19 mouse cellular contexts compared by ENCODE assay signal in the genomic region with DNA sequence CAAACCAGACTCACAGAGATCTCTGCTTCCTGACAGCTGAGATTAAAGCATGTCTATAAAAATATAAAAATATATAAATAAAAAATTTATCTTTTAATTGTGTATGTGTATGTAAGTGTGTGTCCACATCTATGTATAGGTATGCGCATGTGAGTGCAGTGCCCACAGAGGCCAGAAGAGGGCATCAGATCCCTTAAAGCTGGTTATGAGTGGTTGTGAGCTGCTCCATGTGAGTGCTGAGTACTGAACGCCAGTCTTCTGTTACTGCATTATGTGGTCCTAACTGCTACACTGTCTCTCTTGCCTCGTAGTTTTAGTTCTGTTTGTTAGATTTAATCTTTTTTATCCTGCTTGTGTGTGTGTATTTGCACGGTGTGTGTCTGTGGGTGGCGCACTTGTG. TPM values are rescaled to one million over a fixed set of nuclear protein-coding genes. Genes with fewer than 3 reads are reported as not detected.
DNase-seq lines count a peak whose midpoint lies in the region; ATAC-seq and TF ChIP-seq lines count a peak whose summit lies in the region.
"Had no signal": no experiment of that assay in that cellular context is flagged by ENCODE, and none has a peak within 500 bp of the region (broad histone marks: within the 10 kb centered on the region; RNA-seq: fewer than 3 reads in every experiment).

No protein-coding gene starts in this region.

- H3K27ac ChIP-seq in midbrain, embryonic 11.5 days (ENCODE audit: low read depth, low read length), result no peak overlapping the region
- no peak overlapping the region for H3K27ac ChIP-seq in midbrain, embryonic 15.5 days
- H3K27ac ChIP-seq in ES-Bruce4 (ENCODE audit: insufficient read depth, low read length), result no peak overlapping the region
- no peak overlapping the region for H3K27ac ChIP-seq in forebrain, embryonic 16.5 days (ENCODE audit: low read length)
- no peak overlapping the region for H3K27ac ChIP-seq in forebrain, embryonic 10.5 days
- H3K27ac ChIP-seq: embryonic facial prominence, embryonic 12.5 days; heart, embryonic 15.5 days; neural tube, embryonic 13.5 days had no signal

- peak; percentile 87 for DNase-seq in heart, adult 11 months
- DNase-seq in heart, adult 18-20 months, result no peak
- DNase-seq in midbrain, embryonic 11.5 days (ENCODE audit: low spot score, missing footprints), result peak; percentile 41
- DNase-seq in induced T-regulatory cell, adult 2 months (ENCODE audit: low read depth), result peak; percentile 60
- no peak for DNase-seq in forebrain, embryonic 10.5 days (ENCODE audit: extremely low spot score, low spot score)
- DNase-seq: cerebellum, adult 11 months; kidney, adult 11 months; kidney, postnatal 36 days; left cerebral cortex, postnatal 4 days had no signal

- no peaks in the 10 kb centered on the region for H3K9me3 ChIP-seq in midbrain, embryonic 11.5 days (ENCODE audit: control insufficient read depth, low read length)
- H3K9me3 ChIP-seq in midbrain, embryonic 15.5 days, result no peaks in the 10 kb centered on the region
- H3K9me3 ChIP-seq in ES-Bruce4 (replicated peaks; ENCODE audit: control insufficient read depth, insufficient read depth, low read length, poor library complexity, severe bottlenecking), result no peaks in the 10 kb centered on the region
- no peaks in the 10 kb centered on the region for H3K9me3 ChIP-seq in forebrain, embryonic 16.5 days (ENCODE audit: control insufficient read depth, low read length)
- H3K9me3 ChIP-seq in forebrain, embryonic 10.5 days, result no peaks in the 10 kb centered on the region
- H3K9me3 ChIP-seq: heart, embryonic 15.5 days; neural tube, embryonic 13.5 days had no signal

- no peaks in the 10 kb centered on the region for H3K27me3 ChIP-seq in midbrain, embryonic 11.5 days (ENCODE audit: control insufficient read depth, insufficient read depth, low read length)
- no peaks in the 10 kb centered on the region for H3K27me3 ChIP-seq in midbrain, embryonic 15.5 days (replicated peaks)
- H3K27me3 ChIP-seq in ES-Bruce4 (ENCODE audit: control insufficient read depth, insufficient read depth, low read length, poor library complexity, severe bottlenecking), result no peaks in the 10 kb centered on the region
- no peaks in the 10 kb centered on the region for H3K27me3 ChIP-seq in forebrain, embryonic 16.5 days (replicated peaks; ENCODE audit: control insufficient read depth, insufficient read depth, low read length)
- no peaks in the 10 kb centered on the region for H3K27me3 ChIP-seq in forebrain, embryonic 10.5 days (ENCODE audit: poor library complexity, severe bottlenecking)
- H3K27me3 ChIP-seq: embryonic facial prominence, embryonic 12.5 days; heart, embryonic 15.5 days; neural tube, embryonic 13.5 days had no signal

- no peak for TF ChIP-seq EP300 in ES-Bruce4 (IDR thresholded peaks at IDR 0.05; ENCODE audit: insufficient read depth, low read depth, low read length)

- H3K4me1 ChIP-seq in midbrain, embryonic 11.5 days (ENCODE audit: control insufficient read depth, insufficient read depth, low read length), result no peaks in the 10 kb centered on the region
- H3K4me1 ChIP-seq in midbrain, embryonic 15.5 days, result no peaks in the 10 kb centered on the region
- no peaks in the 10 kb centered on the region for H3K4me1 ChIP-seq in ES-Bruce4 (ENCODE audit: control insufficient read depth, insufficient read depth, low read length)
- peaks cover 2% of the 10 kb centered on the region for H3K4me1 ChIP-seq in forebrain, embryonic 16.5 days (replicated peaks; ENCODE audit: control insufficient read depth, insufficient read depth, low read length)
- 0 out of 2 replicates have a peak, but pooled peaks cover 3% of the 10 kb centered on the region for H3K4me1 ChIP-seq in forebrain, embryonic 10.5 days

- no peak overlapping the region for H3K4me3 ChIP-seq in midbrain, embryonic 11.5 days (ENCODE audit: low read depth, low read length)
- H3K4me3 ChIP-seq in midbrain, embryonic 15.5 days, result no peak overlapping the region
- no peak overlapping the region for H3K4me3 ChIP-seq in ES-Bruce4 (ENCODE audit: low read depth, low read length)
- no peak overlapping the region for H3K4me3 ChIP-seq in forebrain, embryonic 16.5 days (replicated peaks; ENCODE audit: low read length)
- no peak overlapping the region for H3K4me3 ChIP-seq in forebrain, embryonic 10.5 days
- H3K4me3 ChIP-seq: embryonic facial prominence, embryonic 12.5 days; heart, embryonic 15.5 days; neural tube, embryonic 13.5 days had no signal

- H3K9ac ChIP-seq in midbrain, embryonic 11.5 days (ENCODE audit: low read length), result no peak overlapping the region
- no peak overlapping the region for H3K9ac ChIP-seq in midbrain, embryonic 15.5 days
- H3K9ac ChIP-seq in ES-Bruce4 (ENCODE audit: low read depth, poor library complexity, severe bottlenecking), result no peak overlapping the region
- H3K9ac ChIP-seq in forebrain, embryonic 16.5 days (replicated peaks; ENCODE audit: low read depth, low read length), result no peak overlapping the region
- H3K9ac ChIP-seq: embryonic facial prominence, embryonic 12.5 days; heart, embryonic 15.5 days; neural tube, embryonic 13.5 days had no signal

- WGBS in midbrain, embryonic 11.5 days, result 90% methylated on average over 5 of the region's 5 CpGs
- 96% methylated on average over 5 of the region's 5 CpGs for WGBS in midbrain, embryonic 15.5 days
- 95% methylated on average over 5 of the region's 5 CpGs for WGBS in forebrain, embryonic 16.5 days
- 92% methylated on average over 5 of the region's 5 CpGs for WGBS in forebrain, embryonic 10.5 days

- no peak overlapping the region for H3K4me2 ChIP-seq in midbrain, embryonic 11.5 days
- H3K4me2 ChIP-seq in midbrain, embryonic 15.5 days, result no peak overlapping the region
- H3K4me2 ChIP-seq in forebrain, embryonic 16.5 days (ENCODE audit: low read length), result no peak overlapping the region
- H3K4me2 ChIP-seq: embryonic facial prominence, embryonic 12.5 days; heart, embryonic 15.5 days; neural tube, embryonic 13.5 days had no signal

- peak; percentile 21 for TF ChIP-seq CTCF in ES-Bruce4 (IDR thresholded peaks at IDR 0.05; ENCODE audit: low read depth, low read length)

- no peaks in the 10 kb centered on the region for H3K36me3 ChIP-seq in midbrain, embryonic 11.5 days (ENCODE audit: control insufficient read depth, insufficient read depth, low read length)
- no peaks in the 10 kb centered on the region for H3K36me3 ChIP-seq in midbrain, embryonic 15.5 days (replicated peaks)
- H3K36me3 ChIP-seq in ES-Bruce4 (ENCODE audit: control insufficient read depth, insufficient read depth, low read length, poor library complexity, severe bottlenecking), result no peaks in the 10 kb centered on the region
- no peaks in the 10 kb centered on the region for H3K36me3 ChIP-seq in forebrain, embryonic 16.5 days (ENCODE audit: control insufficient read depth, insufficient read depth)
- no peaks in the 10 kb centered on the region for H3K36me3 ChIP-seq in forebrain, embryonic 10.5 days (replicated peaks)
- H3K36me3 ChIP-seq: embryonic facial prominence, embryonic 12.5 days; heart, embryonic 15.5 days; neural tube, embryonic 13.5 days had no signal

- ATAC-seq in midbrain, embryonic 11.5 days (ENCODE audit: low FRiP score), result no peak
- ATAC-seq in midbrain, embryonic 15.5 days (replicated peaks), result no peak
- ATAC-seq in forebrain, embryonic 16.5 days, result no peak

- TF ChIP-seq POLR2A in ES-Bruce4 (IDR thresholded peaks at IDR 0.05; ENCODE audit: insufficient read depth, low read length), result no peak

RNA-seq across cellular contexts. Expression of a gene that starts 5.2 kb away (rescaled TPM):
- total RNA-seq in heart, adult 18-20 months (2021), result 100 to 1,000 TPM; 123 to 134 TPM
- 1.1 and 3.8 TPM in 2 replicates for polyA plus RNA-seq in midbrain, embryonic 11.5 days (2014; fragmentation: Nextera tagmentation; extraction: Ambion mirVana)
- 2.7 and 5.6 TPM in 2 replicates for polyA plus RNA-seq in midbrain, embryonic 15.5 days (2015; fragmentation: Nextera tagmentation; extraction: Ambion mirVana)
- polyA plus RNA-seq in ES-Bruce4 (2011; ENCODE audit: insufficient read depth, insufficient read length, low read depth, missing spikeins), result 29.3 and 32.1 TPM in 2 replicates
- 1.1 and 4.1 TPM in 2 replicates for polyA plus RNA-seq in forebrain, embryonic 16.5 days (2015; fragmentation: Nextera tagmentation; extraction: Ambion mirVana)
- 0.27 and 0.46 TPM in 2 replicates for polyA plus RNA-seq in forebrain, embryonic 10.5 days (2016; fragmentation: Nextera tagmentation; extraction: Ambion mirVana)

RNA-seq across cellular contexts. Expression of a gene that starts 8.4 kb away (rescaled TPM):
- not detected for total RNA-seq in heart, adult 18-20 months (2021)
- polyA plus RNA-seq in midbrain, embryonic 11.5 days (2014; fragmentation: Nextera tagmentation; extraction: Ambion mirVana), result not detected in 2 replicates
- not detected in 2 replicates for polyA plus RNA-seq in midbrain, embryonic 15.5 days (2015; fragmentation: Nextera tagmentation; extraction: Ambion mirVana)
- polyA plus RNA-seq in ES-Bruce4 (2011; ENCODE audit: insufficient read depth, insufficient read length, low read depth, missing spikeins), result 0.91 and 2.3 TPM in 2 replicates
- not detected in 2 replicates for polyA plus RNA-seq in forebrain, embryonic 16.5 days (2015; fragmentation: Nextera tagmentation; extraction: Ambion mirVana)
- not detected in 2 replicates for polyA plus RNA-seq in forebrain, embryonic 10.5 days (2016; fragmentation: Nextera tagmentation; extraction: Ambion mirVana)
- total RNA-seq: layer of hippocampus, postnatal 14 days; left cerebral cortex, postnatal 4 days had no signal
- polyA plus RNA-seq: embryonic facial prominence, embryonic 12.5 days; hindbrain, embryonic 11.5 days; neural tube, embryonic 13.5 days had no signal

RNA-seq across cellular contexts. Expression of a gene that starts 13.2 kb away (rescaled TPM):
- total RNA-seq in heart, adult 18-20 months (2021), result 100 to 1,000 TPM; 350 to 400 TPM
- 337 and 342 TPM in 2 replicates for polyA plus RNA-seq in midbrain, embryonic 11.5 days (2014; fragmentation: Nextera tagmentation; extraction: Ambion mirVana)
- polyA plus RNA-seq in midbrain, embryonic 15.5 days (2015; fragmentation: Nextera tagmentation; extraction: Ambion mirVana), result 513 and 520 TPM in 2 replicates
- 119 and 155 TPM in 2 replicates for polyA plus RNA-seq in ES-Bruce4 (2011; ENCODE audit: insufficient read depth, insufficient read length, low read depth, missing spikeins)
- 402 and 460 TPM in 2 replicates for polyA plus RNA-seq in forebrain, embryonic 16.5 days (2015; fragmentation: Nextera tagmentation; extraction: Ambion mirVana)
- polyA plus RNA-seq in forebrain, embryonic 10.5 days (2016; fragmentation: Nextera tagmentation; extraction: Ambion mirVana), result 412 and 423 TPM in 2 replicates

RNA-seq across cellular contexts. Expression of a gene that starts 30.4 kb away (rescaled TPM):
- not detected for total RNA-seq in heart, adult 18-20 months (2021)
- polyA plus RNA-seq in midbrain, embryonic 11.5 days (2014; fragmentation: Nextera tagmentation; extraction: Ambion mirVana), result not detected in 2 replicates
- 0.22 TPM in 1 of 2 replicates, not detected in the other for polyA plus RNA-seq in midbrain, embryonic 15.5 days (2015; fragmentation: Nextera tagmentation; extraction: Ambion mirVana)
- polyA plus RNA-seq in ES-Bruce4 (2011; ENCODE audit: insufficient read depth, insufficient read length, low read depth, missing spikeins), result not detected in 2 replicates
- not detected in 2 replicates for polyA plus RNA-seq in forebrain, embryonic 16.5 days (2015; fragmentation: Nextera tagmentation; extraction: Ambion mirVana)
- polyA plus RNA-seq in forebrain, embryonic 10.5 days (2016; fragmentation: Nextera tagmentation; extraction: Ambion mirVana), result not detected in 2 replicates
- total RNA-seq: layer of hippocampus, postnatal 14 days; left cerebral cortex, postnatal 4 days had no signal
- polyA plus RNA-seq: C2C12; gonadal fat pad, adult 2 months; heart, embryonic 15.5 days; hindbrain, embryonic 11.5 days; neural tube, embryonic 13.5 days had no signal

RNA-seq across cellular contexts. Expression of a gene that starts 38.4 kb away (rescaled TPM):
- total RNA-seq in heart, adult 18-20 months (2021), result 1,000 to 10,000 TPM; 1,128 to 1,150 TPM
- 180 TPM in 2 replicates for polyA plus RNA-seq in midbrain, embryonic 11.5 days (2014; fragmentation: Nextera tagmentation; extraction: Ambion mirVana)
- 229 and 239 TPM in 2 replicates for polyA plus RNA-seq in midbrain, embryonic 15.5 days (2015; fragmentation: Nextera tagmentation; extraction: Ambion mirVana)
- 77.9 and 89.6 TPM in 2 replicates for polyA plus RNA-seq in ES-Bruce4 (2011; ENCODE audit: insufficient read depth, insufficient read length, low read depth, missing spikeins)
- polyA plus RNA-seq in forebrain, embryonic 16.5 days (2015; fragmentation: Nextera tagmentation; extraction: Ambion mirVana), result 221 and 239 TPM in 2 replicates
- polyA plus RNA-seq in forebrain, embryonic 10.5 days (2016; fragmentation: Nextera tagmentation; extraction: Ambion mirVana), result 208 and 210 TPM in 2 replicates

Comparison
In these comparisons a context has a peak if more than half of its experiments do, and no peak if none do; other contexts are left out.
1. DNase-seq: peak in heart, adult 11 months (single experiment), midbrain, embryonic 11.5 days (single experiment) and induced T-regulatory cell, adult 2 months (single experiment); none in heart, adult 18-20 months (0 of 2) and forebrain, embryonic 10.5 days (single experiment).